Mouse (Mus musculus) G1E (cell line): ENCODE measurements around the gene Jhy.

ENCODE experiments used
- CTCF ChIP-seq: IDR thresholded peaks from 2 replicates; pipeline ENCODE4 v1.5.1; 2012; ENCODE audit warnings: low read depth, low read length, inconsistent platforms, mixed read lengths
- GATA1 ChIP-seq: IDR thresholded peaks from 2 replicates; pipeline ENCODE4 v1.6.1; 2012; ENCODE audit warnings: borderline replicate concordance, low read length, inconsistent platforms, mixed read lengths
- GATA2 ChIP-seq: IDR thresholded peaks from 2 replicates; pipeline ENCODE4 v1.6.1; 2012; ENCODE audit warnings: low read depth, low read length, inconsistent platforms, borderline replicate concordance
- POLR2AphosphoS5 ChIP-seq: IDR thresholded peaks from 2 replicates; pipeline ENCODE4 v1.6.1; 2012; ENCODE audit warnings: low read depth, low read length, inconsistent platforms; ENCODE audit not compliant: insufficient replicate concordance

- TF ChIP-seq GATA1 (no peak), CTCF (no peak), POLR2AphosphoS5 (no peak), GATA2 (no peak)
These were observed 47.9 kb upstream of the Jhy start for GRCm38 (mm10) chr9:41011512-41012436.
